Mouse (Mus musculus): ENCODE data around the gene Rdh1. TPM values are rescaled to one million over a fixed set of nuclear protein-coding genes. Genes with fewer than 3 reads are reported as not detected.

Rdh1 gene
- polyA plus RNA-seq, 1 experiment from 2014 or later, result 0.11 TPM

DNA sequence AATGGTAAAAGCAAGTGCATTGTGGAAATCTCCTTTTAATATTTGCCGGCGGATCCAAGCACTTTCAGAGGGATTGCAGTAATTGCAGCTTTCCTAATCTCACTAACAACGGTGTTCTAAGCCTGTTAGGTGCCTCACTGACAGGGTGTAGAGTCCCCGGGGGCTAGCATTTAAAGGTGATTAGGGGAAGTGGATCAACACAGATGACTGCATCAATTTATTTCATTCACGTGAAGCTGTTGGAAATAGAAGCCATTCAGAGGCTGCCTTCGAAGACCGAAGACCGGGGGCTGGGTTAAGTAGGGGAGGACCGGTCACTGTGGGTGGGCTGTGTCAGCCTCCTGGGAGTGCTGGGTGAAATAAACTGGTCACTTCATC is 28.6 kb upstream of the Rdh1 start:
- H3K9ac ChIP-seq (ENCODE audit: low read depth, low read length), result no peak overlapping the region
- 0 out of 2 replicates have a peak, but pooled peaks cover 4% of the 10 kb centered on the region for H3K27me3 ChIP-seq (replicated peaks; ENCODE audit: control insufficient read depth, insufficient read depth, low read length)
- no peaks in the 10 kb centered on the region for H3K36me3 ChIP-seq (ENCODE audit: control insufficient read depth, insufficient read depth, low read length)
- H3K27ac ChIP-seq (replicated peaks; ENCODE audit: low read depth, low read length), result no peak overlapping the region
- no peak overlapping the region for H3K4me3 ChIP-seq (ENCODE audit: low read depth, low read length)
- ATAC-seq (ENCODE audit: low read depth) (0 out of 2 replicates have a peak, but pooled peaks have one; percentile 35), DNase-seq (ENCODE audit: low spot score) (peak; percentile 56)
- H3K9me3 ChIP-seq (ENCODE audit: control insufficient read depth, low read length), result no peaks in the 10 kb centered on the region
- no peak overlapping the region for H3K4me2 ChIP-seq (ENCODE audit: low read depth, low read length)
- WGBS, result 33% methylated on average over 9 of the region's 9 CpGs
- H3K4me1 ChIP-seq (ENCODE audit: control insufficient read depth, insufficient read depth, low read length), result no peaks in the 10 kb centered on the region

DNA sequence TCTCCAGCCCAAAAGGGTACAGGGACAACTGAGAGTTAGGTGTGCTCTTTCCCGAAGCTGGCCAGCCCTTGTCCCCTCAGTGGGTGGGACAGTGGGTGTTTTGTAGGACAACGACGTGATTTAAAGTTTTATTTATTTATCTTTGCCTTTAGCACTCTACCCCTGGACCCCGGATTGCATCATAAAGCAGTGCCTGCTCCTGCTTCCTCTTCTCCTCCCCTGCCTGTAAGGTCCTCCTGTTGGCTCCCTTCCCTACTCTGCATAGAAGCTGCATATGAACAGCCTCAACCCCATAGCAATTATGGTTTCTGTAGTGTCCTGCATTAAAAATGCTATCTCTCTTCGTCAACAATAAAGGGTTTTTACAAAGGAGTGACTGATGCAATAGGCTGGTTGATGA is 28.1 kb upstream of the Rdh1 start:
- no peak overlapping the region for H3K4me3 ChIP-seq (ENCODE audit: low read depth, low read length)
- 0 out of 2 replicates have a peak, but pooled peaks cover 4% of the 10 kb centered on the region for H3K27me3 ChIP-seq (replicated peaks; ENCODE audit: control insufficient read depth, insufficient read depth, low read length)
- no peak overlapping the region for H3K27ac ChIP-seq (replicated peaks; ENCODE audit: low read depth, low read length)
- WGBS, result 30% methylated on average over 5 of the region's 5 CpGs
- H3K4me1 ChIP-seq (ENCODE audit: control insufficient read depth, insufficient read depth, low read length), result no peaks in the 10 kb centered on the region
- no peak overlapping the region for H3K4me2 ChIP-seq (ENCODE audit: low read depth, low read length)
- ATAC-seq (ENCODE audit: low read depth) (no peak), DNase-seq (ENCODE audit: low spot score) (no peak)
- no peak overlapping the region for H3K9ac ChIP-seq (ENCODE audit: low read depth, low read length)
- no peaks in the 10 kb centered on the region for H3K9me3 ChIP-seq (ENCODE audit: control insufficient read depth, low read length)
- no peaks in the 10 kb centered on the region for H3K36me3 ChIP-seq (ENCODE audit: control insufficient read depth, insufficient read depth, low read length)

DNA sequence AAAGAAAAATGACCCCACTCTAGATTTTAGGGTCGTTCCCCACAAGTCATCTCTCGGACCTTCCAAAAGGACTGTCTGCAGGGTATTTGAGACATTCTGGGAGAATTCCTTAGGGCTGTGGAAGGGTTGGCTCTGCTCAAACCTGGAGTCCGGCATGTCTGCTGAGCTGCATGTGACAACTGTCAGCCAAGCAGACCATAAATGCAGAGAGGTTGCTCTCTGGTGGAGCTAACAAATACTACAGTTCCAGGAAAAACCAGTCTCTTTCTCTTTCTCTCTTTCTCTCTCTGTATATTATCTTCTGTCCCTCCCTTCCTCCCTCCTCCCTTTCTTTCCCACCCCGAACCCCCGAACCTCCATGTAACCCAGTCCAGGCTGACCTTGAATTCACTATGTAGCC is 25.1 kb upstream of the Rdh1 start:
- Histone ChIP-seq H3K4me3 (ENCODE audit: low read depth, low read length) (no peak overlapping the region), H3K27me3 (replicated peaks; ENCODE audit: control insufficient read depth, insufficient read depth, low read length) (no peaks in the 10 kb centered on the region), H3K9me3 (ENCODE audit: control insufficient read depth, low read length) (no peaks in the 10 kb centered on the region), H3K4me2 (ENCODE audit: low read depth, low read length) (no peak overlapping the region), H3K9ac (ENCODE audit: low read depth, low read length) (no peak overlapping the region), H3K4me1 (ENCODE audit: control insufficient read depth, insufficient read depth, low read length) (no peaks in the 10 kb centered on the region), H3K27ac (replicated peaks; ENCODE audit: low read depth, low read length) (no peak overlapping the region), H3K36me3 (ENCODE audit: control insufficient read depth, insufficient read depth, low read length) (no peaks in the 10 kb centered on the region)
- ATAC-seq (ENCODE audit: low read depth) (no peak), DNase-seq (ENCODE audit: low spot score) (peak; percentile 49)
- 40% methylated on average over 5 of the region's 5 CpGs for WGBS

DNA sequence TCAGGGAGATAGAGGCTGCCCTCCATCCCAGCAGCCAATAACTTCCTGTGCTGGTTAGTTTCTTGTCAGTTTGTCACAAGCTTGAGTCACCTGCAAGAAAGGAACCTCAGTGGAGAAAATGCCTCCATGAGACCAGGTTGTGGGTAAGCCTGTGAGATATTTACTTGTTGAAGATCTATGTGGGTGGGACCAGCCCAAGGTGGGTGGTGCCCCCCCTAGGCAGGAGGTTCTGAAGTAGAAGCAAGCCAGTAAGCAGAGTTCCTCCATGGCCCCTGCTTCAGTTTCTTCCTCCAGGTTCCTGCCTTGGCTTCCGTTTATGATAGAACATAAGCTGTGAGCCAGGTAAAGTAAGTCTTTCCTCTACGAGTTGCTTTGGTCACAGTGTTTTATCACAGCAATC is 23.3 kb upstream of the Rdh1 start:
- Histone ChIP-seq H3K9ac (ENCODE audit: low read depth, low read length) (no peak overlapping the region), H3K36me3 (ENCODE audit: control insufficient read depth, insufficient read depth, low read length) (0 out of 2 replicates have a peak, but pooled peaks cover under 1% of the 10 kb centered on the region), H3K27me3 (replicated peaks; ENCODE audit: control insufficient read depth, insufficient read depth, low read length) (no peaks in the 10 kb centered on the region), H3K4me2 (ENCODE audit: low read depth, low read length) (no peak overlapping the region), H3K4me3 (ENCODE audit: low read depth, low read length) (no peak overlapping the region), H3K27ac (replicated peaks; ENCODE audit: low read depth, low read length) (no peak overlapping the region), H3K4me1 (ENCODE audit: control insufficient read depth, insufficient read depth, low read length) (peaks cover 8% of the 10 kb centered on the region; the same call in 1 of the 2 replicates), H3K9me3 (ENCODE audit: control insufficient read depth, low read length) (no peaks in the 10 kb centered on the region)
- DNase-seq (ENCODE audit: low spot score), result no peak
- no peak for ATAC-seq (ENCODE audit: low read depth)
- 78% methylated on average over 2 of the region's 2 CpGs for WGBS

DNA sequence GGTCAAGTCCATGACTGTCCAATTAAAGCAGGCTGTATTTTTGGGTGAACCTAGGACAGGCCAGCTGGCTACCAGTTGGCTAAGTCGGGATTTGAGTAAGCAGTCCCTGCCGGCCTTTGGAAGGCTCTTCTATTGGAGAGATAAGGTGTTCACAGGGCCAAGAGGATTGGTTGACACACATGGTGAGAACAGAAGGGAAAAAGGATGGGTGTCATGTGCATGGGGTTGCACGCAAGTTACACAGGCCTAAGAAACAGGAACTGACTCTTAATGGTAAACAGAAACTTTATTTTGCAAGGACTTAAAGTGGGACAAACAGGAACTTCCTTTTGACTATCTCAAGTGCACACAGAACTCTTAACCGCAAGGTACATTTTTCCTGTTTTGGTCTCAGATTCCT is 22.6 kb upstream of the Rdh1 start:
- Histone ChIP-seq H3K9me3 (ENCODE audit: control insufficient read depth, low read length) (no peaks in the 10 kb centered on the region), H3K27me3 (replicated peaks; ENCODE audit: control insufficient read depth, insufficient read depth, low read length) (no peaks in the 10 kb centered on the region), H3K4me3 (ENCODE audit: low read depth, low read length) (no peak overlapping the region), H3K4me2 (ENCODE audit: low read depth, low read length) (no peak overlapping the region), H3K9ac (ENCODE audit: low read depth, low read length) (no peak overlapping the region), H3K36me3 (ENCODE audit: control insufficient read depth, insufficient read depth, low read length) (peaks cover 7% of the 10 kb centered on the region), H3K4me1 (ENCODE audit: control insufficient read depth, insufficient read depth, low read length) (peaks cover 8% of the 10 kb centered on the region; the same call in 1 of the 2 replicates), H3K27ac (replicated peaks; ENCODE audit: low read depth, low read length) (no peak overlapping the region)
- ATAC-seq (ENCODE audit: low read depth) (no peak), DNase-seq (ENCODE audit: low spot score) (no peak)
- WGBS, result 75% methylated on average over 4 of the region's 4 CpGs

DNA sequence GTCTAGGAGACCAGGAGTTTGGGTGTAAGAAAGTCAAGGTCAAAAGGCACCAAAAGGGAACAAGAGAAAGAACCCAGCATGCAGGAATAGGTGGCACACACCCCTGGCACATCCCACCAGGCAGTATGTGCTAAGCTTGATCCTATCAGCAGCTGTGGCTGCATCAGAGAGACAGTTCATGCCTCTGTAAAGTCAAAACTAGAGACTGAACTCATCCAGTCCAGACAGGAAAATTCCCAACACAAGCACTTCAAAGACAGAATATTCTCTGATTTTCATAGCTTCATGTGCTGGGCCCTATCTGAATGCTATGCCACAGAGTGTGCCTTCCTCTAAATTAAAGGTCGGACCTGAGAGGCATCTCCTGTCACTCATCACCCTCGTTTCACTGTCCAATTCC is 22.0 kb upstream of the Rdh1 start:
- H3K4me1 ChIP-seq (ENCODE audit: control insufficient read depth, insufficient read depth, low read length), result peaks cover 8% of the 10 kb centered on the region; the same call in 1 of the 2 replicates
- no peak overlapping the region for H3K4me3 ChIP-seq (ENCODE audit: low read depth, low read length)
- 19% methylated on average over 2 of the region's 2 CpGs for WGBS
- no peak overlapping the region for H3K9ac ChIP-seq (ENCODE audit: low read depth, low read length)
- no peak overlapping the region for H3K27ac ChIP-seq (replicated peaks; ENCODE audit: low read depth, low read length)
- no peak for DNase-seq (ENCODE audit: low spot score)
- H3K4me2 ChIP-seq (ENCODE audit: low read depth, low read length), result no peak overlapping the region
- ATAC-seq (ENCODE audit: low read depth), result no peak
- H3K9me3 ChIP-seq (ENCODE audit: control insufficient read depth, low read length), result no peaks in the 10 kb centered on the region
- no peaks in the 10 kb centered on the region for H3K27me3 ChIP-seq (replicated peaks; ENCODE audit: control insufficient read depth, insufficient read depth, low read length)
- H3K36me3 ChIP-seq (ENCODE audit: control insufficient read depth, insufficient read depth, low read length), result peaks cover 13% of the 10 kb centered on the region

DNA sequence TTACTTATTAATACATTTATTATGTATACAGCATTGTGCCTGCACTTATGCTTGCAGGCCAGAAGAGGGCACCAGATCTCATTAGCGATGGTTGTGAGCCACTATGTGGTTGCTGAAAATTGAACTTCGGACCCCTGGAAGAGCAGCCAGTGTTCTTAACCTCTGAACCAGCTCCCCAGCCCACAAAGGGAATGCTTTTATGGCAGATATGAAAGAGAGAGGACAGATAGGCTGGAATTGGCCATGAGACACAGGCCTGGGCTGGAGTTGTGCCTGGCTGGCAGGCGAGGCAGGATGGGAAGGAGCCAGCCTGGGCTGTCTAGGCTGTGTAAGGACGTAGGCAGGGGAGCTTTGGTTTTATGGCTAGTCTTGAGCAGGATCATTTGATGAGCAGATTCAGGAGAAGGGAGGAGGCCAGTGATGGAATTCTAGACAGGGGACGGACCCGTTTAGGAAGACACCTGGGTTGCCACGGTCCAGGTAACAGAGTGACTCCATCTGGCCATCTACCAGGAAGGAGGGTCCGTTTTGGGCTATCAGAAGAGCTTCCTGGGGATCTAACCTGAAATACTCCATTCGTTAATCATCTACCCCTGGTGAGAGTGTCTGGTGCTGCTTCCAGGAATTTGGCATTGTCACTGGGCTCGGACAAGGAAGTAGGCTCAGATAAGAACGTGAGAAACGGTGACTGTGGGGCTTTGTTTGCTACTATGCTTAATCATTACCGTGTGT is 21.2 kb upstream of the Rdh1 start:
- DNase-seq (ENCODE audit: low spot score) (no peak), ATAC-seq (ENCODE audit: low read depth) (no peak)
- Histone ChIP-seq H3K27ac (replicated peaks; ENCODE audit: low read depth, low read length) (no peak overlapping the region; the same call in 1 of the 2 replicates), H3K9me3 (ENCODE audit: control insufficient read depth, low read length) (no peaks in the 10 kb centered on the region), H3K4me1 (ENCODE audit: control insufficient read depth, insufficient read depth, low read length) (peaks cover 8% of the 10 kb centered on the region; the same call in 1 of the 2 replicates), H3K4me2 (ENCODE audit: low read depth, low read length) (peak overlapping the region; percentile 89; the same call in 1 of the 2 replicates), H3K27me3 (replicated peaks; ENCODE audit: control insufficient read depth, insufficient read depth, low read length) (no peaks in the 10 kb centered on the region), H3K4me3 (ENCODE audit: low read depth, low read length) (peak overlapping the region; percentile 95; the same call in 1 of the 2 replicates), H3K36me3 (ENCODE audit: control insufficient read depth, insufficient read depth, low read length) (peaks cover 21% of the 10 kb centered on the region), H3K9ac (ENCODE audit: low read depth, low read length) (no peak overlapping the region)
- 48% methylated on average over 13 of the region's 13 CpGs for WGBS

DNA sequence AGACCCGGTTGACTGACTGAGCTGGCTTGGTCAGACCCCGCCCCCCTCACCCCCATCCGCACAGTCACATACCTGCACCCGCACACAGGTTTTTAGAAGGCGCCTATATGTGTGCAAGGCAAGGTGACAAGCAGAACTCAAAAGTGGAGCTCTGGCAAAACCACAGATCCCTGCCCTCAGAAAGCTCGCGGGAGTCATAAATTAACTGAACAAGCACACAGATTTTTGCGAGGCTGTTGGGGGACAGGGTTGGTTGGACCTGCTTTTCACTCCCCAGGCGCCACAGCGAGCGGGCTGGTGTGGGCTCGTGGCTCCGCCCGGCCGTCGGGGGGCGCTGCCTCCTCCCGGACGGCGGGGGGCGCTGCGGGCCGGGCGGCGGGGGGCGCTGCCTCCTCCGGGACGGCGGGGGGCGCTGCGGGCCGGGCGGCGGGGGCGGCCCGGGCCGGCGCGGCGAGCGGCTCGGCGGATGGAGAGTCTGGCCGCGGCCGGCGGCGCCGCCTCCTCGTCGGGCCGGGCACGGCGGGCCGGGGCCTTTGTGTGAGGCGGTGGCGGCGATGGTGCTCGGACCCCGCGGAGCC is 20.3 kb upstream of the Rdh1 start, which contains the start of gene Zbtb39:
Gene Zbtb39, plus strand, starts transcription at position 456 of the 578 bp plus-strand sequence.
- ATAC-seq (ENCODE audit: low read depth), result peak; percentile 91
- Histone ChIP-seq H3K27ac (replicated peaks; ENCODE audit: low read depth, low read length) (peak within 1 kb of the TSS; percentile 80), H3K9me3 (ENCODE audit: control insufficient read depth, low read length) (no peaks in the 10 kb centered on the region), H3K4me2 (ENCODE audit: low read depth, low read length) (peak within 1 kb of the TSS; percentile 89), H3K27me3 (replicated peaks; ENCODE audit: control insufficient read depth, insufficient read depth, low read length) (no peaks in the 10 kb centered on the region), H3K4me1 (ENCODE audit: control insufficient read depth, insufficient read depth, low read length) (peaks cover 8% of the 10 kb centered on the region; the same call in 1 of the 2 replicates), H3K36me3 (ENCODE audit: control insufficient read depth, insufficient read depth, low read length) (peaks cover 30% of the 10 kb centered on the region), H3K4me3 (ENCODE audit: low read depth, low read length) (peak within 1 kb of the TSS; percentile 95), H3K9ac (ENCODE audit: low read depth, low read length) (peak within 1 kb of the TSS; percentile 98)
- 4% methylated on average over 25 of the region's 61 CpGs for WGBS
- peak; percentile 83 for DNase-seq (ENCODE audit: low spot score)

Data from embryonic facial prominence, embryonic 14.5 days (tissue).